Mouse (Mus musculus) gastrocnemius, adult 8-10 months (tissue): ENCODE results near the gene B4galnt1. TPM values are rescaled to one million over a fixed set of nuclear protein-coding genes. Genes with fewer than 3 reads are reported as not detected.
"Not testable (repeated sequence)": the region's sequence is repeated elsewhere in the genome, so short reads cannot be mapped to it uniquely, and the experiment has no call there.

Source experiments
- DNase-seq, 2 experiments: peaks; one replicate each; pipeline ENCODE4 v3.0.0; 2022; ENCODE audit warnings: low spot score in 2 of 2
- total RNA-seq, 4 experiments: library from RNA; stranded (reverse); gene quantifications; 2 replicates each; pipeline ENCODE4 v1.2.4; 2022

Gene B4galnt1
- total RNA-seq, 4 experiments from 2014 or later, result 0.29 to 0.70 (median 0.38) TPM

DNA sequence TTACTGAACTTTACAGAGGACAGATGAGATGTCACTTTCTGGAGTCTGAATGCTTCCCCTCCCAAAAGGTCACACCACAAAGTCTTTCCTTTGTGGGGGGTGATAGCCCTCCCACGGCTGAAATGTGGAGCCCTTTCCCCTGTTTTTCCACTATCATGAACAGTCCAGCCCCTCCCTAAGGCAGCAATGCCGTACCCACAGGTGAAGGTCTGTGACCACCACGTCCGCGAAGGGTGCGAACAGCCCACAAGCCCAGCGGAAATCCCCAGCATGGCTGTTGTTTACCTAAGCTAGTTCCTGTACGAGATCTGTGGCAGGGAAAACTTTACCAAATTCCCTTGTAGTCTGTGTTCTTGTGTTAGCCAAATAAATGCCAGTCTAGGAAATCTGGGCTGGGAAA lies 23.5 kb upstream of the B4galnt1 start:
- DNase-seq, result no peak

DNA sequence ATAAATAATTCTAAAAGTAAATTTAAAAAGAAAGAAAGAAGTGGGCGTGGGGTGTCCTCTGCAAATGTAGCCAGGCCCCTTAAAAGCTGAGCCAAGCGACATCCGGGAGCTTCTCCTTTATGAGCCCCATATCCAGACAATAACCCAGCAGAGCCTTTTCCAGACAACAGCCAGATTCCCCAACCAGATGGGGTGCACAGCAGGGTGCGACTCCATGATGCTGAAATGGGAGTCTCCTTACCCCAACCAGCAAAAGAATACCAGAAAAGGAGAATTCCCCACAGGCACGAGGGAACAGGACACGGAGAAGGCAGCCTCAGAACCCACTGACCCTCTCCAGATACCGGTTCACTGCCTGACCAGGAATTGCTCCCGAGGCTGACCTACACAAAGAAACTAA lies 21.8 kb upstream of the B4galnt1 start:
- no peak for DNase-seq

DNA sequence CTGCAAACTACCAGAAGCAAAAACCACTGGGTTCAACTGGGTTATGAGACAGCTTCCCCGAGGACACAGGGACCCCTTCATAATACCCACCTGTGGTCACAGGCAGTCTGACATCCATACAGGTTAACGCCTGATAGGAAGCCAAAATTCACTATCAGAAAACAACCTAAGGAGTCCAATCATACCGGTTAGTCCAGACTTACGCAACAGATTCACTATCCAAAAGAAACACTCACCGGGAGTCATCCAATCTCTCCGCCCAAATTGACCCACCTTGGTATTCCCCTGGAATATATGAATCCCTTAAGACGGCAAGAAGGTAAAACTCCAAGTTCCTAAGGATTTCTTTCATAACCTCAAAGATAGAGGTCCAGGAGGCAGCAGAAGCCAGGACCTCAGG lies 20.5 kb upstream of the B4galnt1 start:
- DNase-seq, result no peak

DNA sequence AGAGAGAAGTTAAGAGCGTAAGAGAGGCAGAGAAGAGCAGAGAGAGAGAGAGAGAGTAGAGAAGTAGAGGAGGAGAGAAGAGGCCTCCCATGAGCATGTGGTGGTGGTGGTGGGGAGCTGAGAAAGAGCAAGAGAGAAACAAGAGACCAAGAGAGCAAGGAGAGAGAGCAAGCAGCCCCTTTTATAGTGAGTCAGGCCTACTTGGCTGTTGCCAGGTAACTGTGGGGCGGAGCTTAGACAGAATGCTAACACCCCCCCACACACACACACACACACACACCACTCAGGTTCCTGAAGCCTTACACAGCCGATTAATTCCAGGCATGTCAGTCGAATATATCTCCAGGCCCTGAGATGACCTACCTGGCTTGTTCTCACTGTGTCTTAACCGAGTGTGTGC lies 19.7 kb upstream of the B4galnt1 start:
- no peak for DNase-seq

DNA sequence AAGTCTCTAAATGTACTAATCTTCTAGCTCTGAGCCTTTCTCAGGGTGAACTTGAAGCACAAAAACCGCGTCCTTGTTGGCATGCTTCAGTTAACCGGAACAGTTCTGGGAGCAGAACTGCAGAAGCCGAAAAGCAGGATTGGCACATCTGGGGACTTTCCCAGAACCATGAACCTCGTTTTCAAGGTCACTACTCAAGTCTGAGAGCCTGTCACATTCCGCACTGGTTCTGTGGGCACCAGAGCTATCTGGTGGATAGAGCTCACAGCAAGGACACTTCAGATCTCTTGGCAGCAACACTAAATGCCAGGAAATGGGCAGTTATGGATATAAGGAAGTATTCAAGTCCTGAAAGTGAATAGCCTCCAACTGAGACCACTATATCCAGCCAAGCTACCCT lies 17.9 kb upstream of the B4galnt1 start:
- no peak for DNase-seq

DNA sequence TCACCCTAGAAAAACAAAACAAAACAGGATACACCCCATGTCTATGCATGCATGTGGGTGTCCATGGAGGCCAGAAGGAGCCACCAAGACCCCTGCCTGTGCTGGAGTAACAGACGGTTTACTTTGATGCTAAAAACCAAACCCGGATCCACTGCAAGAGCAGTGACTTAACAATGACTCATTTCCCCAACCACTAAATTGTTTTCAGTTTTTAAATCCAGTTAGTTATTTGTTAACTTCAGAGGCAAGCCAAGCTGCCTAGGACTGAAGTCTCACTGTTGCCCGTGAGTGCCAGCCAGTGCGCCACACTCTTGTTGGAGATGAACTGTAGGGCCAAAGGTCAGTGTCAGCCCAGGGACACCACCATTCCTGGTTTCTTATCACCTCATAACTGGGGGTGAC lies 14.6 kb upstream of the B4galnt1 start:
- DNase-seq, result no peak

DNA sequence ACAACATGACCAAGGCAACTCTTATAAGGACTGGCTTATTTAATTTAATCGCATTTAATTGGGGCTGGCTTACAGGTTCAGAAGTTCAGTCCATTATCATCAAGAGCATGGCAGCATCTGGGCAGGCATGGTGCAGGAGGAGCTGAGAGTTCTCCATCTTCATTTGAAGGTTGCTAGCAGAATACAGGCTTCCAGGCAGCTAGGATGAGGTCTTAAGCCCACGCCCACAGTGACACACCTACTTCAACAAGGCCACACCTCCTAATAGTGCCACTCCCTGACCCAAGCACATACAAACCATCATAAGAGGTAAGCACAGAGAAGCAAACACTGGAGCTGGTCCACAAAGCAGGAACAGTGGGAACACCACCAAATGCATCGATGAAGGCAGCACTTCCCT lies 13.8 kb upstream of the B4galnt1 start:
- not testable (repeated sequence) for DNase-seq

DNA sequence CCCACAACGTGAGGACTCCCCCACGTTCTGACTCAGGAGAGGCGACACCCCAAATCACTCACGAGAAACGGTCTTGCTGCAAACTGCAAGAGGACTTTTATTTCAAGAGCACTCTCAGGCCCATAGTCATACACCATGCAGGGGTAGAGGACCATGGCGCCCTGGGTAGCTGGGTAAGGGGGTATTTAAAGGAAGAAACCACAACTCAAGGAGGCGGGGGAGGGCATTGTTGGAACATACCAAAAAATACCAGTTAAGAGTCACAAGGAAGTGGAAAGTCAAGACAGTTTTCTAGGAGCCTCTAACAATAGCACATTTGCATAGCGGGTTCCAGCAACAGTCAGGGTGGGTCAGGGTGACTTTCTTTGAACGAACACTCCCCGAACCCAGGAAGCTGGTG lies 12.5 kb upstream of the B4galnt1 start:
- not testable (repeated sequence) for DNase-seq

DNA sequence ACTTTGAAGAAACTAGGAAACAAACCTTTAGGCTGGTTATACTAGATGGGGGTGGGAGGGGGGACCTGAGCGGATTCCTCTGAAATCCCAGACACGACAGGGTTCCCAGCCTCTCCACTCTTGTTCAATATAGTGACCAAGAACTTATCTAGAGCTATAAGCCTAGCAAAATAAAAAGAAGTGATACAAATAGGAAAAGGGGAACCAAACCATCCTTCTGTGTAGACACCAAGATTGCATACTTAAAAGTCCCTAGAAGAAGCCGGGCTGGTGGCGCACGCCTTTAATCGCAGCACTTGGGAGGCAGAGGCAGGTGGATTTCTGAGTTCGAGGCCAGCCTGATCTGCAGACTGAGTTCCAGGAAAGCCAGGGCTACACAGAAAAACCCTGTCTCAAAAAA lies 11.7 kb upstream of the B4galnt1 start:
- DNase-seq, result no peak

DNA sequence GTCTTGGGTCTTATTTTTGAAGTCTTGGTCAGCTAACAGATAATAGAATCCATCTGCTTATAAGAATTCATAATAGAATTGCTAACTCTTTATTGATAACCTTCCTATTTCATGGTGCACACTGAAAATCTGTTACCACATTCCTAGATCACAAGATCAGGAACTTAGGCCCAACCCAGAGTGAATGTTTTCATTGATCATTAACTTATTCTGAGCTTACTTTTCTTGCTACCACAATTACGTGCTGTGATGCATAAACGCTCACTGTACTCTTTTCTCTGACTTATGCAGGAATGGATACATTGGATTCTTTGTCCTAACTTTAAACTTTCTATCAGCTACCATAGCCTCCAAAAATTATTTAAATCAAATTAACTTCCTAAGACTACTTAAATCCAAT lies 10.8 kb upstream of the B4galnt1 start:
- no peak for DNase-seq

DNA sequence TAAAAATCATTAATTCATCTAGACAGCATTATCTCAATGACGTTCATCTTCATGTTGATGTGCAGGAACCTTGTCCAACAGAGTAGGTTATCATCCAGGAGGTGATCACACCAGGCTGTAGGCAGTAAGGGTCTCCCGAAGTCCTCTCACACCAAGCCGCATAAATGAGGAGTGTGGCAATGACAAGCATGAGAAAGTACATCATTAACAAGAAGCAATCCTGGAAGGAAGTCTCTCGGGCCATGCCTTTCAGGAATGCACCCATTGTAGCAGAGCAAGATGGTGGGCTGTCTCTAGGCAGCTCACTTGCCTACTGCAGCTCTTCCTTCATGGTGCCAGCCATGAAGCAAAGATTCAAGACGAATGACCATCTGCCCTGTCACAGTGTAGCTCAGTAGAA lies 10.4 kb upstream of the B4galnt1 start:
- no peak for DNase-seq

DNA sequence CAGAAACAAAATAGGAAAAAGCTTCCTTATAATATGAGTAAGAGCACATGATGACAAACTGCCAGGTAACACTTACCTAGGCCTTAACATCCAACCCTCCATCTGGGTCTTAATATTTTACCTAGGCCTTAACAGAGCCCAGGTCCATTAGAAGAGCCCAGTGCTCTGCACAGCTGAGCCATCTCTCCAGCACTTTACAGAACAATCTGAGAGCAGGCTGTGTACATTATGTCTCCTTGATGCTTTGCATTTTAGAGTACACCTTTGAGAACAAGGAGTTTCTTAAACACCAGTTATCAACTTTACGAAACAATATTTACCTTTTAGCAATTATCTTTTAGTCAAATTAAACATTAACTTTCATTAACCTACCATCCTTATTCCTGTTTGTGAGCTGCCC lies 8.9 kb upstream of the B4galnt1 start:
- DNase-seq, result no peak

DNA sequence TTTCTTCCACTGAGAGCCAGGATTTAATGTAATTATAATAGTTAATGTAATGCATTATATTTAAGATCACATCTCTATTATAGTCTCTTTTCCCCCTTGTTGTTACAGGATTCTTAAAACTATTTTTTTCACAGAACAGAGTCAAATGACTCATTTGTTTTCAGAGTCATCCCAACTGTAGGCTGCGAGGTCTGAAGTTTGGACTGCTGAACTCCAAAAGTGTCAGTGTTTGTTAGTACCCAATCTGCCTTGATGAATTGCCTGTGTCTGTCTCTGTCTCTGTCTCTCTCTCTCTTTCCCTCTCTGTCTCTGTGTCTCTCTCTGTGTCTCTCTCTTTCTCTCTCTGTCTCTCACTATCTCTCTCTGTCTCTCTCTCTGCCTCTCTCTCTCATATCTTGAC lies 8.5 kb upstream of the B4galnt1 start:
- DNase-seq, result no peak

DNA sequence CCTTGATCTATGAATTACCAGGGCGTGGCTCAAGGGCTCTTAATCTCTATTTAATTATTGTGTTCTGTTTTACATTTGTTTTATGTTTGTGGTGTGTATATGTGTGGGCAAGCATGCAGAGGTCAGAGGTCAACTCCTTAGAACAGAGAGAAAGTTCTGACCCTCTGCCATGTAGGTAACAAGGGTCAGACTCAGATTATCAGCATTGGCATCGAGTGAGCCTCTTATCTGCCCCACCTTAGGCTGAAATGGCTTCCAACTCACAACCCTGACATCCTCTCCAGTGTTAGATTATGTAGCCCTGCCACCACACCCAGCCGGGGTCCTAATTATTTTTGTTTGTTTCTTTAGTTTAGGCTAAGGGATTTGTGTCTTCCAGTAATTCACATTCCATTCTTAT lies 6.6 kb upstream of the B4galnt1 start:
- DNase-seq, result no peak

DNA sequence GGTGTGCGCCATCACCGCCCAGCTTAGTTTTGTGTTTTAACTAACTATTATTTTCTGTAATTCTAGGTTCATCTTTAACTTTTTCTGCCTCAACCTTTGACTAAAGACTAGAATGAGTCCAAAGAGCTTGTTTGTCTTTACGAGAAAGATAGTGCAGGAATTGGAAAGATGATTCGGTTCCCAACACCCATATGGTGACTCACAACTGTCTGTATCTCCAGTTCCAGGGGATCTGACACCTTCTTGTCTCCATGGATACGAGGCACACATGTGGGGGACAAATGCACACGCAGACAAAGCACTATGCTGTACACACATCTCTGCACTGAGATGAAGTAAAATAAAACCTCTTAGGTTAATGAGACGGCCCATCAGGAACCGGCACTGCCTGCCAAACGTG lies 4.9 kb upstream of the B4galnt1 start:
- DNase-seq, result no peak

DNA sequence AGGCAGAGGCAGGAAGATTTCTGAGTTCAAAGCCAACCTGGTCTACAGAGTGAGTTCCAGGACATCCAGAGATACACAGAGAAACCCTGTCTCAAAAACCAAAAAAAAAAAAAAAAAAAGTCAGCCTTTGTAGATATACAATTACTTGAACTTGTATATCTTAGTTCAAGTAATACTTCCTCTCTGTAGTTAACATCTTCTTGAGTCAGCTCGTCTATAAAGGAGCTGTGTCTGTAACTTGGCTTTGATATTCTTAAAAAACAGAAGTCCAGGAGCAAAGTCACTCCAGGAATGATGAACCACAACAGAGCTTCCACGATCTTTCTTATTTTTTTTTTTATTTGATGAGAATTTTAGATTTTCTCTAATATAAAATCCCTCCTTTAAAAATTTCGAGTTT lies 4.3 kb upstream of the B4galnt1 start:
- no peak for DNase-seq

DNA sequence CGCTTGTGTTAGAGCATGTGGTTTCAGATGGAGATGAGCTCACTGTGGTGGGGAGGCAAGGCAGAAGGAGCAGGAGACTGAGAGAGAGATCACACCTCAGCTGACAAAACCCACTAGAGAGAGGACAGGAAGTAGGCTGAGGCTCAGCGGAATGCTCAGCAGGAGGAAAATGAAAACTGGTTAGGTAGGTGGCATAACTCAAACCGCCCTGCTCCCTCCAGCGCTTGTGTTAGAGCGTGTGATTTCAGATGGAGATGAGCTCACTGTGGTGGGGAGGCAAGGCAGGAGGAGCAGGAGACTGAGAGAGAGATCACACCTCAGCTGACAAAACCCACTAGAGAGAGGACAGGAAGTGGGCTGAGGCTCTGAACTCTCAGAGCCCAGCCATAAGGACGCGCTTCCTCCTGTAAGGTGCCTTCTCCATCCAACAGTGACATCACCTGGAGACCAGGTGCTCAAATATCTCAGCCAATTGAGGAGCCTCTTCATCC lies 2.2 kb upstream of the B4galnt1 start:
- not testable (repeated sequence) for DNase-seq

DNA sequence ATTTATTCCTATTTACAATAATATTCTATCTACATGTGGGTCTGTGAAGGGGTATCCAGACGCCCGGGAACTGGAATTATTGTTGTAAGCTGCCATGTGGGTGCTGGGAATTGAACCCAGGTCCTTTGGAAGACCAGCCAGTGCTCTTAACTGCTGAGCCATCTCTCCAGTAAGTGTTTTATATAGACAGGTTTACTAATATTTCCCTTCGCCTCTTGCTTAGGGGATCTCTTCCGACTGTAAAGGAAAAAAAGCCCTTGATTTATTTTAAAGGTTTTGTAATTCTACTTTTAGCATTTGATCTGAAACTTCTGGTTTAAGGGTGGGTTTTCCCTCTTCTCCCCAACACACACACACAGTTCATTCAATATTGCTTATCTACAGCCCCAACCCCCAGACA lies 835 bp upstream of the B4galnt1 start:
- no peak for DNase-seq

DNA sequence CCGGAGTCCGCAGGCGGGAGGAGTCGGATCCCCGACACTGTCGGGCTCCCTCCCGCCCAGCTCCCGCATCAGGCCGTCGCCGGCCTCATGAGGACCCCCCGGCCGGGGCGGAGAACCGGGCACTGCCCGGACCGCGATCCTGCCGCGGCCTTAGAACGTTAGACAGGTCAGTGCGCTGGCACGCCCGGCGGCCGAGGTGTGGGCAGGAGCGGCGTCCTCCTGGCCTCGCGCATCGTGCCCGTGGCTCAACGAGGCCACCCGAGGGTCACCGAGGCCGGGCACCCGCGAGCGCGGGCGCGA lies 279 bp downstream of the B4galnt1 start:
- no peak for DNase-seq

DNA sequence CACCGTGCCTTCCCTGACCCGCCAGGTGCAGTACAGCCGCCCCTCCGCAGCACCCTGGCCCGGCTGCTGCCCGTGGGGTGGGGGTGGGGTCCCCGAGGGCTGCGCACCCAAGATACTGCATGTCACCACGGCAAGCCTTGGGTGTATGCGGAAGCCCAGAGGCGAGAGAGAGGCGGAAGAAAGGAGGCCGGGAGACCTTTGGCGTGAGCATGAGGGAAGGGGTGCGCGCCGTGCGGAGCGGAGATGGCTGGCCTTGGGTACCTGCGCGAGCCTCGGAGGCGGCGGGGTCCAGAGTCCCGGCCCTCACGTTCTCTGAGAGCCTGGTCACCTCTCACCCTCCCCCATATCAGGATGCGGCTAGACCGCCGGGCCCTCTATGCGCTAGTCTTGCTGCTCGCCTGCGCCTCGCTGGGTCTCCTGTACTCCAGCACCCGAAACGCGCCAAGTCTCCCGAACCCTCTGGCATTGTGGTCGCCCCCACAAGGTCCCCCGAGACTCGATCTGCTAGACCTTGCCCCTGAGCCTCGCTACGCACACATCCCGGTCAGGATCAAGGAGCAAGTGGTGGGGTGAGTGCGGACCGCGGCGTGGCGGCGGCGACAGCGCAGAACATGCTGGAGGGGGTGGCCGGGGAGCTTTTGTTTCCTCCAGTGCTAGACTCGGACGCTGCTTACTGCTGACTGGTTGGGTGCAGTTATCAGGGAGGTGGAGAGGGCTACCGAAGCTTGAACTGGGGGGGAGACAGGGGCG lies 804 bp downstream of the B4galnt1 start:
- DNase-seq, result no peak

DNA sequence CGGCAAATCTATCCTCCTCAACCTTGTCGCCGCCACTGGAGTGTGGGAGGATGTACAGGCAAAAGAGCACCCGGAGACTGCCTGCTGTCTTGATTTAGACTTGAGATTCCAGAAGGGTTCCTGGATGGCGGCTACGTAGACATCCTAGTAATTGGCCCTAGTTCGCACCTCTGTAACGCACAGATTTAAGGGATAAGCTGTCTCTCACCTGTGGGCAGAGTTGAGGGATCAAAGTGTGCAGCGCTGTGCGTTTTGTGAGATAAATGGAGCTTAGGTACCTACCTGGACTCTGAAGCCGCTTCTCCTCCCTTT lies 1.3 kb downstream of the B4galnt1 start:
- no peak for DNase-seq

DNA sequence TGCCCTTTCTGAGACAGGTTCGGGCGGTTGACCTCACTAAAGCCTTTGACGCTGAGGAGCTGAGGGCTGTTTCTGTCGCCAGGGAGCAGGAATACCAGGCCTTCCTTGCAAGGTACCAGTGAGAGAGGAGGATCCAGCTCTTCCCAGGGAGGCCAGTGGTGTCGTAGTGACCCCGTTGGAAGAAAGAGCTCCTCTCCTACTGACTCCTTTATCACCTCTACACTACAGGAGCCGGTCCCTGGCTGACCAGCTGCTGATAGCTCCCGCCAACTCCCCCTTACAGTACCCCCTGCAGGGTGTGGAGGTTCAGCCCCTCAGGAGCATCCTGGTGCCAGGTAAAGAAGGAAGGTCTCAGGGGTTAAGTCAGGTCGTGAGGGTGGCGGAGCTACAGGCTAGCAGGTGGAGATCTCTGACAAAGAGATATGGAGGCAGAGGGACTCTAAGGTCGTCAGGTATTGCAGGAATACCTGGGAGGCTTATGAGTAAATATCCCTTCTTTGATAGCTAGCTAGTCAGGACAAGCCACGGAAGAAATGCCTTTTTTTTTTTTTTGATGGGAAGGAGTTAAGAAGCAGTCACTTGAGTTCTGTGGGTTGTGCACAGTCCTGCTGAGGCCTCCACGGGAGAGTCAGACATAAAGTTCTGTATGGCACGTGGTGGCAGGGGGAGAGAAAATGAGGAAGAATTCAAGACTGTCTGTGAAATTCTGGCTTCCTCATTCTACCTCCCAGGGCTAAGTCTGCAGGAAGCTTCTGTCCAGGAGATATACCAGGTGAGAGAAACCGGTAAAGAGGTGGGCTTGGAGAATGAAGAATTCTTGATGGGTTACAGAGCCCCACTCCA lies 2.0 kb downstream of the B4galnt1 start:
- no peak for DNase-seq

DNA sequence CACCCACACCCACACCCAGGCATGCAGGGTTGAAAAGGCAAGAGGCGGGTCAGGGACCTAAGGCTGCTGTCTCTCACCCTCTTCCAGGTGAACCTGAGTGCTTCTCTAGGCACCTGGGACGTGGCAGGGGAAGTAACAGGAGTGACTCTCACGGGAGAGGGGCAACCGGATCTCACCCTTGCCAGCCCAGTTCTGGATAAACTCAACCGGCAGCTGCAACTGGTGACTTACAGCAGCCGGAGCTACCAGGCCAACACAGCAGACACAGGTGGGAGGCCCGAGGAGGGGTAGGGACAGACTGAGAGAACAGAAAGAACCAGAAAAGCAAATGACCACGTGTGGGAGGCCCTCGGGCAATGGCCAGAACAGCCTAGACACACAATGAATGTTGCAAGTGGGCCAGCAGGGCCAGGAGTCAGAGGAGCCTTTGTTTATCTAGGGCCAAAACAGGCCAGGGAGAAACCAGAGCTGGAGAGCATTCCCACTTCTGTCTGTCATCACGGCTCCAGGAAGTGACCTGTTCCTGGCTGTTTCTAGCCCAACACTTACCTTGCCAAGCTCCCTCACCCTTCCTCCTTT lies 2.7 kb downstream of the B4galnt1 start:
- DNase-seq, result no peak
